Mouse (Mus musculus) liver, embryonic 14.5 days (tissue): ENCODE data around the gene Tecpr1.

Experiments
- CTCF ChIP-seq: IDR thresholded peaks from 2 replicates; pipeline ENCODE4 v1.5.1; 2016; ENCODE audit warnings: antibody characterized with exemption, low read depth, control low read depth
- EP300 ChIP-seq: IDR thresholded peaks from 2 replicates; pipeline ENCODE4 v1.6.1; 2016; ENCODE audit warnings: antibody characterized with exemption, low read depth

- TF ChIP-seq CTCF, result no peak
- no peak for TF ChIP-seq EP300
Observed at GRCm38 (mm10) chr5:144191026-144191425, 32.4 kb downstream of the Tecpr1 start.
